Mouse (Mus musculus): ENCODE measurements around the gene Jph3.

The Jph3 gene

DNA sequence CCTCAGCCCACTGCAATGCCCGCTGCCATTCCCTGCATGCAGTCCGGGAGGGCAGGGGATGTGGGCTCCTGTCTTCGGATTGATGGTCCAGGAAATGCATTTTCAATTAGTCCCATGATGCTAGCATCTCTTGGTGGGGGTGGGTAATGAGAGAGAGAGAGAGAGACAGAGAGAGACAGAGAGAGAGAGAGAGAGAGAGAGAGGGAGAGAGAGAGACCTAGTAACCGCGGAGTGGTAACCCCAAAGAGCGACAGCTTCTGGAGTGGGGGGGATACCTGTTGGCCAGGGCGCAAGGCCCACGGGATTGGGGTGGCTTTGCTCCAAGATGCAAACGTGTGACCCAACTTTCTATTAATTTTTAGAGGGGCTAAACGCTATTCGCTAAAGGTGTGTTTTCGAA is at the start of gene Jph3:
Gene Jph3 (plus strand): TSS at position 301 of the 400 bp plus-strand sequence.
- DNase-seq (ENCODE audit: low spot score) = no peak

- DNase-seq (ENCODE audit: low spot score) = no peak
Measured at GRCm38 (mm10) chr8:121680896-121681295, 48.5 kb upstream of the Jph3 start.

- no peak for DNase-seq (ENCODE audit: low spot score)
Measured at GRCm38 (mm10) chr8:121681457-121681856, 48.0 kb upstream of the Jph3 start.

GRCm38 (mm10) chr8:121683083-121683832 is 46.2 kb upstream of the Jph3 start:
- no peak for DNase-seq (ENCODE audit: low spot score)

- DNase-seq (ENCODE audit: low spot score) = no peak
Measured at GRCm38 (mm10) chr8:121685419-121685818, 44.0 kb upstream of the Jph3 start.

DNA sequence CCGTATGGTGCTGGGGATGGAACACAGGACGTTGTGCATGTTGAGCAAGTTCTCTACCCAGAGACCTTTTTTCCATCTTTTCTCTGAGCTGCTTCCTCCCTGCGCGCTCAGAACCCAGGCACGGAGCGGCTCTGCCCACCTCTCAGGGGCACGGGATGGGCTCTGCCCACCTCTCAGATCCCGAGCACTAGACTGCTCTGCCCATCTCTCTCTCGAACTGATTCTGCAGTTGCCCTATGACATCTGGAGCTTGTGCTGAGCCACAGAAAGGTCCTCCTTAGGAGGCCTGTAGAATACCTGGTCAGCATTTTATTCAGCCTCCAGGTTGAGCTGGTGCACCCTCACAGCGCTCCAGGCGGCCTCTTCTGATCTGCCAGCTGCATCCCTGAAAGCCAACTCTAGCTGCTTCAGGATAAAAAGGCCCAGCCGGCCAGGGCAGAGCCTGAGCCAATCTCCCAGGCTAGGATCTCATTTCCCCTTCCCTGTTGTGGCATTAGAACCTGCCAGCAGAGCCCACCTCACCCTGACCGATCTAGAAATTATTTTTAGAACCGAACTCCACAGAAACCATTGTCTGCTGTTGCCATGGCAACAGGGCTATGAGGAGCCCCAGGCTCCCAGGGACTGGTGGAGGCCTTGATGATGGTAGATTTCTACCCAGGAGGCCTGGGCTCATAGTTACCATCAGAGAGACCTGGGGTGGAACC is 41.8 kb upstream of the Jph3 start:
- DNase-seq (ENCODE audit: low spot score) = no peak

DNA sequence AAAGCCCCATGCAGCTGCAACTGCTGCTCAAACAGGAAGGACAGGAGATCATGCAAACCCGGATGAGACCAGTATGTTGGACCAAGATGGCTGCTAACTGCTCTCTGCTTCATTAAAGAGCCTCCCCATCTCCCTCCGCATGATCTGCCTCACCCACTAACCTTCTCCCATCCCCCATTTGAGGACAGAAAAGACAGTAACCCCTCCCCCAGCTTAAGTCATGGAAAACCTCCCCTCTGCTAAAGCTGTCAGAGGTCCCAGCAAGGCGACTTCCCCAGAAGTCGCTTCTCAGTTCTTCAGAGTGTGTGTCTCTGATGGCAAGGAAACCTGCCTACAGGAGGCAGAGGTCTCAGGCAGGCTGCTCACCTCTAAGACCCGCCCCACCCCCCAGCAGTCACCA is 40.9 kb upstream of the Jph3 start:
- no peak for DNase-seq (ENCODE audit: low spot score)

DNA sequence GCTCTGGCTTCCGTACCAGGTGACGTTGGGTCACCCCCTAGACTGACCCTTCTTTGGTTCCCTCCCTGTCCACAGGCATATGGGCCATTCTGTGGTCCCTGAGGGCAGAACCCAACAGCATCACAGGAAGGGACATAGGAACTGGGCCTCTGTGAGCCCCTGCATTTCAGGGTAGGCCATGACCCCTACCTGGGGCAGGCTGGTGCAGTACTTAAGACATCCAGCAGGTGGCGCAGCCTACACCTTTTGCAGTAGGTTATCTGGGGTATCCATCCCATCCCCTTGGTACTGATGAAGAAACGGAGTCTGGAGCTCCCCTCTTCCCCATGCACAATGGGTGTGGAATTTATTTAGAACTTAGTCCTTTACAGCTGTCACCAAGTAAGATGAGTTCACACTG is 35.0 kb upstream of the Jph3 start:
- DNase-seq (ENCODE audit: low spot score) = no peak

DNA sequence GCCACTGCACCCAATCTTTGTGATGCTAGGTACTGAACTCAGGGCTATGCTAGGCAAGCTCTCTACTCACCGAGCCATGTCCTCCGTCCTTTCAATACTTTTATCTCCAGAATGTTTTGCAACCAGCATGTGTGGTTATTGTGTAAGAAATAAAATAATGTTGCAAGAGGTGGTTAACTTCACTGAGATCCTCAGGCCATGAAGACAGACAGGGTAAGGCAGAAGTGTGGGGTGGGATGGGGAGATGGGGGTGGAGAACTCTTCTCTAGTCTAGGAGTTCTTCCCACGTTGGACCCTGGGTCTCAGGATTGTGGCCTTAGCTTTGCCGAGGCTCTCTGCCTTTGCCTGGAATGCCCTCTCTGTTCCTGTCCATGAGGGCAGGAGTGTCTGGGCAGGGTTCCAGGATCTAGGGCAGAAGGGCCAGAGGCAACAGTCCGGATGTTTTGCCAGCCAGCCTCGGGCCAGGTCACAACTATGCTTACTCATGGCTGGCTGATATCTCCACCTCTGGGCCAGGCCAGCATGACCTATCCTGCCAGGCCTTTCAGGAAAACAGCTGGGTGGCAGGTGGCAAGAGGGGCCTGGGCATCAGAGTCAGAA is 33.7 kb upstream of the Jph3 start:
- peak; percentile 85 for DNase-seq (ENCODE audit: low spot score)

DNA sequence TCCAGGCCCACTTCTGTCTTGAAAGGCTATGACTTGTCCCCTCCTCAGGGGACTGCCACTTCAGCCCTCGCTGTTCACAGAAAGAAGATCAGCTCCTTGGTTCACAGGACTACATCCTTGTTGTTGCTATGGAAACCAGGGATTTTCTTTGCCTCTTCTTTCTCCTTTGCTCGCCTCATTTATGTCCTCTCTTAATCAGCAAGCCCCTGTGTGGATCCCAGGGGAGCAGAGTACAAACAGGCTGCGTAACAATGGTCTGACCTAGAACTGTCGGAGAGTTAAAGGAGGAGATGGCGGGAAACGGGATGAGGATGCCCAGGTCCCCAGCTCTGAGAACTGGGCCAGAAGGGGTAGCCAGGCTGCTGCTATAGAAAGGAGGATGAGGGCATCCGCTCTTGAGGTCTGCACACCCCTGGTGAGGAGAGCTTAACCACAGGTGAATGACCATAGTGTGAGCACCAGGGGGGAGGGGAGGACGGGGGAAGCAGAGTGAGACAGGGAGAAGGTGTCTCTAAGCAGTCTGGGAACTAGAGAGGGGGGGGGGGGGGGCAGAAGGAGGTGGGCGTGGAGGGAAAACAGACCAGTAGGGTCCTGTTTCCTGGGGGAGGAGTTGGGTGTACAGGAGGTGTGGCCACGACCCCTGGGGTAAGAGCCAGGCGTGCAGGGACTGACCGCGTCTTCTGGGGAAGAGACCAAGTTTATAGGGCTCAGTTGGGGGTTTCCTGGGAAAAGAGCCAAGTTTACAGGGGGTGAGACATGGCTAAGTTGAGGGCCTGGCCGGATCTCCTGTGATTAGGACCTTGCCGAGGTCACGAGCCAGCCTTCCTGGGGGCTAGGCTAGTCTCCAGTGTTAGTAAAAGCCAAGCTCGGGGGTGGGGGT is 31.4 kb upstream of the Jph3 start:
- DNase-seq (ENCODE audit: low spot score) = no peak

DNA sequence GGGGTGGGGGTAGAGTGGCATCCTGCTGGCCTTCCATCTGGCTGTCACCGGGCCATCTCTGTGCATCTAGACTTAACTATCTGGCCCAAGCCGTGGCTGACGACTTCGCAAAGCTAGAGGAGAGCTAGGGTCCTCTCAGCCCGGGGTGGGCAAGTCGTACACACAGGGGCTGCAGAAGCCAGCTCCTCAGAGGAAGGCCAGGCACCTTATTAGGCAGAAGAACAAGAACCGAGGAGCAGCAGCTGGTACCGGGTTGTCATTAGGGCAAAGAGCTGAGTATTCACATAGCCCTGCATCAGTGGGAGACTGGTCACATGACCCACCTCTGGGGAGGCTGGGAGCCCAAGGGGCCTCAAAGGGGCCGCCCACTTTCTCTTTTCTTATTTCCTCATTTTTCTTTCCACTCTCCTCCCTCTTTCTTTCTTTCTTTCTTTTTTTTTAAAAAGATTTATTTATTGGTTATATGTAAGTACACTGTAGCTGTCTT is 30.8 kb upstream of the Jph3 start:
- no peak for DNase-seq (ENCODE audit: low spot score)

- no peak for DNase-seq (ENCODE audit: low spot score)
Measured at GRCm38 (mm10) chr8:121699936-121700335, 29.5 kb upstream of the Jph3 start.

- DNase-seq (ENCODE audit: low spot score) = no peak
Measured at GRCm38 (mm10) chr8:121705174-121705573, 24.2 kb upstream of the Jph3 start.

DNA sequence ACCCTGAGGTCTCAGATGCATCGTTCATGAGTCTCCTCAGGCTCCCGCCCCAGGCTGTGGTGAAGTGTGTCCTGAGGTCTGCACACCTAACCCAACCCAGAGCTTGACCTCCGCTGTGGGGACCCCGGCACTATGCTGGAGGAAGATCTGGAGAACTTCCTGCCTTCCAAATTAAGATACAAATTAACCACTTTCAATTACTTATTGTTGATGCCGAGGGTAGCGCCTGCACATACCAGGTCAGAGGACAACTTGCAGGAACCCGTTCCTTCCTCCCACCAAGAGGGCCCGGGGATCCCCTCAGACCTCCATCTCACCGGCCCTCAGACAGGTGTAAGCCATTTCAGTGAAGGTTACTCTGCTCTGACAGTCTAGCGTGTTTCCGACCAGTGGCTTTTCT is 22.5 kb upstream of the Jph3 start:
- no peak for DNase-seq (ENCODE audit: low spot score)

GRCm38 (mm10) chr8:121708406-121708805 is 21.0 kb upstream of the Jph3 start:
- DNase-seq (ENCODE audit: low spot score) = no peak

- DNase-seq (ENCODE audit: low spot score) = no peak
Measured at GRCm38 (mm10) chr8:121717502-121717901, 11.9 kb upstream of the Jph3 start.

GRCm38 (mm10) chr8:121717982-121718425 is 11.4 kb upstream of the Jph3 start:
- DNase-seq (ENCODE audit: low spot score) = peak; percentile 65

GRCm38 (mm10) chr8:121718925-121719324 is 10.5 kb upstream of the Jph3 start:
- DNase-seq (ENCODE audit: low spot score) = no peak

DNA sequence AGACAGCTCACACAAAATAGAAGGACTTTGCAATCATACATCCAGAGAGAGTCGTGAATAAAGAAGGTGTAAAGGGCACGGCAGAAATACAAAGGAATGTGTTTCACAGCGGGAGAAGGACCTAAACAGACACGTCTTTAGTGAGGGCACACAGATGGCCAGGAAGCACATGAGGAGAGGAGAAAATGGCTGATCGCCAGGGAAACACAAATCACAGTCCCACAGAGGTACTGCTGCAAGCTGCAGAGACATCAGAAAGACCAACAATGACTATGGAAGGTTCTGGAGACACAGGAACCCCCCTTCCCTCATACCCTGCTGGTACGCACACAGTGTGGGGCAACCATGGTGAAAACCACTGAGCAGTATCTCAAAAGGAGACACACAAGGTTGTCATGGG is 8.4 kb upstream of the Jph3 start:
- DNase-seq (ENCODE audit: low spot score) = no peak

- no peak for DNase-seq (ENCODE audit: low spot score)
Measured at GRCm38 (mm10) chr8:121723846-121724245, 5.6 kb upstream of the Jph3 start.

- no peak for DNase-seq (ENCODE audit: low spot score)
Measured at GRCm38 (mm10) chr8:121727164-121727563, 2.3 kb upstream of the Jph3 start.

- no peak for DNase-seq (ENCODE audit: low spot score)
Measured at GRCm38 (mm10) chr8:121729754-121730153, 331 bp downstream of the Jph3 start.

Measured in ovary, adult 18-20 months (tissue).